Mouse (Mus musculus): ENCODE results near the gene Atp8b4.

The Atp8b4 gene

DNA sequence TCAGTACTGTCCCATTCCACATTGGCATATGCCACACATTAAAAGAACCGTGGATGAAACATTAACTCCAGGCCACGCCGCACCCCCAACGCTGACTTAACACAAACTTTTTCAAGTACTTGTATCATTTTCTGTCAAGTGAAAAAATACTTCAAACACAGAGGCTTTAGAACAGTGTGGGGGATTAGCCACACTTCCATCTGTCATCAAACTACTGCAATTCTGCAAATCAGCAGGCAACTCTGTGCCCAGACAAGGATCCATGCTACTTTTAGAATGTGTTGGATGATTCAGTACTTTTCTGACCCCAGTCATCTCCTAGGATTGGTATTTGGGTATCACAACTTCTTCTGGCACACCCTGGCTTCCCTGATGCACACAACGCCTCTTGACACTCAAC, 212.5 kb downstream of the Atp8b4 start:
- DNase-seq (ENCODE audit: low read depth, low spot score), result no peak

GRCm38 (mm10) chr2:126286420-126286819, 214.1 kb downstream of the Atp8b4 start:
- no peak for DNase-seq (ENCODE audit: low read depth, low spot score)

- no peak for DNase-seq (ENCODE audit: low read depth, low spot score)
These were observed 216.4 kb downstream of the Atp8b4 start for GRCm38 (mm10) chr2:126284071-126284470.

DNA sequence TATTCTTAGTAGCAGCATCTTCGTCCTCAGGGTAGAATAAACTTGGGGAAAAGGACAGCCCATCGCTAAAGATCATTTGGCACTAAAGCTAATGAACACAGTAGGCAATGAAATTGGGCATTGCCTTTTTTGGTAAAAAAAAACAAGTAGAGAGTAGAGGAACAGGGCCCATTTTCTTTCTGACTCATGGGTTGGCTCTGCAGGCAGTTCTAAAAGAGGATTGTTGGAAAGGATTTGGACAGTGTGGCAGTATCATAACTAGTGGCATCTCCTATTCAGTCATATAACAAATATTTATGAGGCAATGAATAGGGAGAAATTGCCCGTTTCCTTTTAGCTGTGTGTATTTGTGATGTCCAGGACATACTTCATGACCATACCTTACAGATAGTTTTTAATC, 217.4 kb downstream of the Atp8b4 start:
- no peak for DNase-seq (ENCODE audit: low read depth, low spot score)

DNA sequence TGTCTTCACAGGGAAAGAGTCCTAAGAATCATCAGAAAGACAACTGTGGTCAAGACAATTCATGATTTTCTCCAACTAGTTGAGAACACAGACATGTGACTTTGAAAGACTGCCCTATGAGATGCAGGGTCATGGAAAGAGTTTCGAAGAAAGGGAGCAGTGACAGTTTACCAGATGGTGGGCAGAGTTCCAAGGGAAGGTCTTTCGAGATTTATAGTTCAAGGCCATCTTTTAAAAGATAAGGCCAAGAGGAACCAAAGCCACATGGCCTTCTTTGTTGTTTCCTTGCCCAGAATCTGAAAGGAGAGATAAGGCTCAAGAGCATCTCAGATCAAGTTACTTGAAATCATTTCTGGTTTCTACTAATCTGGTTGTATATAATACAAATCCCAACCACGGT, 225.0 kb downstream of the Atp8b4 start:
- no peak for DNase-seq (ENCODE audit: low read depth, low spot score)

DNA sequence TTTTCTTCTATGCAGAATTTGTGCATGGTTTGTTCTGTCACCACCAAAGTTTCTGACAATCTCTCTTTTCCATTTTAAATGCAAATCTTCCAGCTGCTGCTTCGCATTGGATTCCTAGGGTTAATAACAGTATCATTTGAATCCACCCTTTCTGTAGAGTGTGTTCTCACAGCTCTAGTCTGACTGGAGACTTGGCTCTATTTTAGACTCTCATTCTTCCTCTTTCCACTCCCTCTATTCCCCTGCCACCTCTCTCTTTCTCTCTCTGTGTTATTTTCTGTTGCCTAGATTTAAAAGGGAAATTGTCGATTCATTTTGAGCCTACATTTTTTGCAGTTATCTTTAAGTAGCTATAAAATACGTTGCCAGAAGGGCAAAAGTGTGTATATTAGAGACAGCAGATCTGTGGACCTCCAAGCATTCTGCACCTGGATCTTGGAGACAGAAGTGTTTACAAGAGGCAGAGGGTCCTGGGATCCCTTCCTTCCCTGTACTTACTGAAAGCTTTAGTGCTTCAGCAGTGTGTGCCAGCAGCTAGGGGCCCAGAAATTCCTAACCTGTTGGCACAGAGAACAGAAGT, 225.6 kb downstream of the Atp8b4 start:
- no peak for DNase-seq (ENCODE audit: low read depth, low spot score)

- DNase-seq (ENCODE audit: low read depth, low spot score), result no peak
These were observed 226.2 kb downstream of the Atp8b4 start for GRCm38 (mm10) chr2:126274311-126274710.

Measured in WW6 (cell line).